Mouse (Mus musculus): ENCODE data around the gene Cox15. TPM values are rescaled to one million over a fixed set of nuclear protein-coding genes. Genes with fewer than 3 reads are reported as not detected.

The Cox15 gene
- total RNA-seq, 2 experiments from 2014 or later: 17.2 to 20.7 TPM

DNA sequence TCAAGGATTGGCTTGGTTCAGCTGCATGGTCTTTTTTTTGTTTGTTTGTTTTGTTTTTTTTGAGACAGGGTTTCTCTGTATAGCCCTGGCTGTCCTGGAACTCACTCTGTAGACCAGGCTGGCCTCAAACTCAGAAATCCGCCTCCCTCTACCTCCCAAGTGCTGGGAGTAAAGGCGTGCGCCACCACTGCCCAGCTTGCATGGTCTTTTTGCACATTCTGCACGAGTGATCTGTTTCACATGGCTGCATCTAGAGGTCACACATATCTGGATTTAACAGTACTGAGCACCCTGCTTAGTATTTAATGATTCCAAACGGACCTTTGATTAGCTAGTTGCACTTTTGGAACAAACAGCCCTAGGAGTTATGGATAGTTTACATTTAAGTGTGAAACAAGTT is 40.8 kb downstream of the Cox15 start:
- no peak for DNase-seq
- intact Hi-C loops (cut with DNase I): no loop called here

DNA sequence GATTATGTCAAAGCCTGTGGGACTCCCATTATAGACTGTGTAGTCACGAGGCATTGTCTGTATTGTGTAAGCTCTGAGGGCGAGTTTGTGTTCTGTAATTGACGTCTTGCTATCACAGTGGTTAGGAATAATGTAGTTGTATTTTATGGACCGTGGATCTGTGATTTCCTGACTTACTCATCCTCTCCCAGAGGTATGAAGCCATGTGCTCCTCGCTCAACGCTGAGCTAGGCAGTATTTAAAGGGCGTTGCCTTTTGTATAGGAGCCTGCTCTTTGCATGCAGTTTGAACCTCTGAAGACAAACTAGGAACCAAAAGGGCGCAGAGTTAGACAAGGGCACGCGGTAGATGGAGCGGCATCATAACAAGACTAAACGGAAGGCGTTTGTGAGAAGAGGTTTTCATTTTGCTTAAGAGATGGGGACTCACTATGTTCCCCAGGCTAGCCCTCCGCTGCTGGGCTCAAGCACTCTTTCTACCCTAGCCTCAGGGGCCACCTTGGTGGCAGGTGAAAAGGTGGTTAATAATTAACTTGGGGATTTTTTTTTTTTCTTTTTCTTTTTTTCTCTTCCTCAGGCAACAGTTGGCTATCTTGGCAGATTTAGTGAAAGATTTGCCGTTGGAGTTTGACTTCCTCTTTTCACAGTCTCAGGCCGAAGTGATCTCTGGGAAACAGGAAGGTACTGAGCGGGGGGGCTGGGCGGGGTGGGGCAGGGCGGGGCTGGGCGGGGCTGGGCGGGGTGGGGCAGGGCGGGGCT is 41.5 kb downstream of the Cox15 start:
- intact Hi-C loops (cut with DNase I): no loop called here
- DNase-seq: no peak

DNA sequence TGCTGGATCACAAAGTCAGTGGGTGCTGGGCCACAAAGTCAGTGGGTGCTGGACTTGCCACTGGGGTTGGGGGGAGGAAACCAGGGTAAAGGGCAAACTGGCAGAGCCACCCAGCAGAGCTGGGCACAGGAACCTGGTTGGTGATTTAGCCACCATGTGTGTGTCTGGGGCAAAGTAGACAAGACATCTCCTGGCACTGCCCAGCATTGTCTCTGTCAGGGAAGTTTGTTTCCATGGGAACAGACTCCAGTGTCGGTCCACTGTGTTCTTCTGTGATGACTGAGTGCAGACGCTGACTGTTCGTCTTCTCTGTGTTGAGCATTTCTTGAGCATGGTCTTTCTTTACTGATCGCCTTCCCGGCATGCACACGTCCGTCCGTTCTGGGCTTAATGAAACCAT is 43.5 kb downstream of the Cox15 start:
- DNase-seq: no peak
- intact Hi-C loops (cut with DNase I): no loop called here

DNA sequence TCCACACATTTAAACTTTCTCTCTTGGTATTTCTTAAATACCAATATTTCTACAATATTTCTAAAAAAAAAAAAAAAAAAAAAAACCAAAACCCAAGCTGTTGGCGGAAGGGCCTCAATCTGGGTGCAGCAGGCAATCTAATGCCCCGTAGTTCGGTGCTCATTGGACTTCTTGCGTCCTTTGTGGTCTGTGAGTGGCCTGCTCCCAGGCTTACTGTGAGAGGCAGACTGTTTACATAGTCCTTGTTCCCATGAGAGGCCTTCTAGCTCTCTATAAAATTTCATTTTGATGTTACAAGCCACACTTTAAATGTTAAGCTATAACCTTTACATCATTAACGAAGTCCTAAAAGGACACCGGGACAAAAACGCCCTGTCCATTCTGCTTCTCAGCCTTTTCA is 44.6 kb downstream of the Cox15 start:
- intact Hi-C loops (cut with DNase I): no loop called here

GRCm38 (mm10) chr19:43704787-43705497 is 47.9 kb downstream of the Cox15 start:
- DNase-seq: no peak
- intact Hi-C loops (cut with DNase I): no loop called here

More for the DNA sequence above, 44.6 kb downstream of the Cox15 start:
- no peak for DNase-seq

- no peak for DNase-seq
- intact Hi-C loops (cut with DNase I): no loop called here
Observed at GRCm38 (mm10) chr19:43704211-43704610, 48.6 kb downstream of the Cox15 start.

GRCm38 (mm10) chr19:43699763-43700155 is 53.0 kb downstream of the Cox15 start:
- no peak for DNase-seq
- intact Hi-C loops (cut with DNase I): no loop called here

DNA sequence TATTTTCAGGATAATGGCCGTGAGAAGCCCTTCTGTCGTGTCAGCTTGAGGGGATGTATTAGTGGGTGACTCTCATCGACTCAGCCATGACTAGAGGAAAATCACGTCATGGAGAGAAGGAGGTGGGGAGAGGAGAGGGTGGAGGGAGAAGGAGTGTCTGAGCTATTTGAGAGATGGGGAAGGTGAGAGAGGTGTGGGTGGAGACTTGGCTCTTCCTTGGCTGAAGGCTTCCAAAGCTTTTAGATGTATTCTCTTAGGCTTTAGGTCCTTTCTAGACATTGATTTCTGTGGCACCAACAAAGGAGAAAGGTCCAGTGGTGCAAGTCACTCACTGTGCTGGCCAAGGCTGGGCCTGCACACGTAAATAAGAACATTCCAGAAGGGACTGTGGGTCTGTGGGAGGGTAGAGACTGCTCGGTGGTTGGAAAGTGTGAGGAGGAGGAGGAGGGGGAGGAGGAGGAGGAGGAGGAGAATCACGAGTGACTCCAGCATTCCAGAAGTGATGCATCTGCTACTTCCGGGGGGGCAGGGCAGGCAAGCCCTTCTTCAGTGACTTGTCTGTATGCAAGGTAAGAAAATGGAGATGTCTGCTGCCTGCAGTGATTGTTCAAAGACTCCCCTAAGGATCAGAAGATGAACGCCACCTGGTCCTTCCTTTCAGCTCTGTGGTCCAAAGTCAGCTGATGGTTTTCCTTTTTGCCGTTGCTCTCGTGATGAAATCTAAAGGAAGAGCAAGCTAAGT is 53.6 kb downstream of the Cox15 start:
- DNase-seq: no peak
- intact Hi-C loops (cut with DNase I): no loop called here

- DNase-seq: no peak
- intact Hi-C loops (cut with DNase I): no loop called here
Observed at GRCm38 (mm10) chr19:43697666-43698370, 55.0 kb downstream of the Cox15 start.

- intact Hi-C loops (cut with DNase I): no loop called here
Observed at GRCm38 (mm10) chr19:43695514-43695964, 57.3 kb downstream of the Cox15 start.

GRCm38 (mm10) chr19:43692815-43693214 is 60.0 kb downstream of the Cox15 start:
- intact Hi-C loops (cut with DNase I): no loop called here
- DNase-seq: no peak

More at GRCm38 (mm10) chr19:43695514-43695964, 57.3 kb downstream of the Cox15 start:
- no peak for DNase-seq

DNA sequence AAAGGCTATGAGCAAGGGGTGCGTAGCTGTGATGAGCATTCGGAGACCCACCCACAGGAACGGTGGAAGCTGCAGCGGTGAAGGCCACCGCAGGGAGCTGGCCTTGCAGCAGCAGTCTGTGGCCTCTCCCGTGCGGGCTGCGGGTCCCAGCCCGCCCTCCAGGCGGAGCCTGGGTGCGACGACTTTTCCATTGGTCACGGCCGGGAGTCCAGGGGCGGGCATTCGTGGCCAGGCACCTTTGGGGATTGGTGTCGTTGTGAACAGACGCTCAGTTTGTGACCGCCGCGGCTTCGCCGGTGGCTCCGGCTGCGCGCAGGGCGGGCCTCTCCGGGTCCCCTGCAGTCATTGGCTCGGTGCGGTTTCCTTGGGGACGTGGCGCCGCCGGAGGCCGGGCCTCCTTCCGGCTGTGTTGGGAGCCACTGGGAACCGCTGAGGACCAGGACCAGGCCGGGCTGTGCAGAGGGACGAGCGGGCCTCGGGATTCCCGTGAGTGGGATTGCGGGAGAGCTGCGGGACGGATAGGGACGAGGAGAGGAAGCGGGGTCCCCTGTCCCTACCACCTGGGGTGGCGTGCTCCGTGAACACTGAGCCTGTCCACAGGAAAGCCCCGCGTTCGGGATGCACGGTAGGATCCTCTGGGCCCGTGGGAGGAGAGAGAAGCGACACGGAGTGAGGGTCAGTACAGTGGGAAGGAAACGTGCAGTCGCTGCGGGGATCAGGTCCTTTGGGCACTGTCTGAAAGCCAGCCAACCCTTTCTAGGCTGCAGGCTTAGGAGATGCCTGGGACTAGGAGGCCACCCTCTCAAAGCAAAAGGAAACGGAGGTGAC is 63.2 kb downstream of the Cox15 start, which contains the start of gene Entpd7:
Gene Entpd7 (plus strand): TSS at position 254 of the 828 bp plus-strand sequence.
- intact Hi-C loops (cut with DNase I): loop anchor here (2.0 to 5.0 kb wide), 2 partner anchors 15 to 63 kb away; partner anchors contain the start of genes Cox15, Cutc and Slc25a28
- peak; percentile 93 to 97 for DNase-seq

Other genes with a start within 250 kb of the Cox15 start
- gene Got1, start 228.4 kb downstream of the Cox15 start, total RNA-seq (2021): 100 to 1,000 TPM; 336 to 420 TPM
- not detected for gene Nkx2-3, start 140.7 kb downstream of the Cox15 start, total RNA-seq (2021)
- gene Slc25a28, start 78.1 kb downstream of the Cox15 start, total RNA-seq (2021): 10 to 100 TPM; 20.6 to 25.2 TPM
- 1 to 10 TPM; 1.1 to 1.7 TPM for gene Entpd7, start 63.3 kb downstream of the Cox15 start, total RNA-seq (2021)
- 10 to 100 TPM; 13.7 to 18.2 TPM for gene Cutc, start within 50 bp of the Cox15 start, total RNA-seq (2021)
- gene Abcc2, start 29.2 kb upstream of the Cox15 start, total RNA-seq (2021): not detected
- gene Dnmbp, start 187.2 kb upstream of the Cox15 start, total RNA-seq (2021): 1 to 10 TPM; 8.3 to 9.7 TPM
- not detected for gene Cpn1, start 233.6 kb upstream of the Cox15 start, total RNA-seq (2021)